Mouse (Mus musculus) liver, embryonic 18 days (tissue): ENCODE measurements around the gene Tmem88. TPM values are rescaled to one million over a fixed set of nuclear protein-coding genes. Genes with fewer than 3 reads are reported as not detected.

Experiments used
- polyA plus RNA-seq: library from polyadenylated mRNA; depleted of rRNA; stranded (reverse); fragments of >200 nt; gene quantifications from 2 replicates; pipeline ENCODE4 v1.2.3, GENCODE M21; 2012; rRNA removed

The Tmem88 gene
- 6.4 and 7.4 TPM in 2 replicates for polyA plus RNA-seq

GRCm38 (mm10) chr11:69398059-69398458 is at the start of gene Tmem88:
Tmem88 (minus strand) TSS chr11:69398234.

GRCm38 (mm10) chr11:69413221-69414181 is 15.5 kb upstream of the Tmem88 start, which contains the start of gene Kdm6b:
Kdm6b (minus strand) TSS chr11:69413675.

DNA sequence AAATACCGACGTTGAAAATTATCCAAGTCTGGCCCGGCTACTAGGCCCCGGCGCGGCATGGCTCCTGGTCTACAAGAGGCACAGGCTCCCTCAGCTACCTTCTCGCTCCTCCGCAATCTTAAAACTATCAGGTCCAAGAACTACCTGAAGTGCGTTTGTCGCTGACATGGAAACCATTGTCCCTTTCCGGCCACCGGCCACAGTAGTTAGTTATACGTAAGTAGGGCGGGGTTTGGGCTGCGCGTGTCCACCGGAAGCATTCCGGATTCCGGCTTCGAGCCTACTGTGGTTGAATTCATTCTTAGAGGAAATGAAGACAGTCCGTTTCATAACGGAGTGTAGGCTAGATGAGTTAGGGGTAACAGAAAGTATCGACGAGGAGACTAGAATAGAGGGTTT is 2.8 kb downstream of the Tmem88 start, which contains the start of the genes Naa38 and Cyb5d1:
TSS of gene Naa38 (plus strand) at position 253 of the 399 bp plus-strand sequence.
TSS of gene Cyb5d1 (minus strand) at position 397 of the 399 bp plus-strand sequence.

GRCm38 (mm10) chr11:69369215-69369989 is 28.6 kb downstream of the Tmem88 start, which contains the start of gene Chd3:
Chd3 (minus strand) TSS chr11:69369406.

Other genes starting within 250 kb of the Tmem88 start
- not detected in 2 replicates for gene Alox12b, start 241.2 kb downstream of the Tmem88 start, polyA plus RNA-seq
- 0.01 TPM in 1 of 2 replicates, not detected in the other for gene Alox8, start 200.4 kb downstream of the Tmem88 start, polyA plus RNA-seq
- gene Gucy2e, start 161.2 kb downstream of the Tmem88 start, polyA plus RNA-seq: under 0.01 TPM in 1 of 2 replicates, not detected in the other
- gene Cntrob, start 74.5 kb downstream of the Tmem88 start, polyA plus RNA-seq: 5.7 and 6.8 TPM in 2 replicates
- gene Trappc1, start 74.3 kb downstream of the Tmem88 start, polyA plus RNA-seq: 44.6 and 47.5 TPM in 2 replicates
- gene Kcnab3, start 72.0 kb downstream of the Tmem88 start, polyA plus RNA-seq: 0.18 and 0.22 TPM in 2 replicates
- 0.41 and 0.54 TPM in 2 replicates for gene Rnf227, start 57.8 kb downstream of the Tmem88 start, polyA plus RNA-seq
- gene Chd3, start 28.8 kb downstream of the Tmem88 start, polyA plus RNA-seq: 33.5 and 44.3 TPM in 2 replicates
- gene Naa38, start 2.7 kb downstream of the Tmem88 start, polyA plus RNA-seq: 61.1 and 63.4 TPM in 2 replicates
- 8.2 and 9.5 TPM in 2 replicates for gene Cyb5d1, start 2.6 kb downstream of the Tmem88 start, polyA plus RNA-seq
- 1.1 and 1.6 TPM in 2 replicates for gene Kdm6b, start 15.4 kb upstream of the Tmem88 start, polyA plus RNA-seq
- 0.20 and 0.22 TPM in 2 replicates for gene Dnah2, start 150.9 kb upstream of the Tmem88 start, polyA plus RNA-seq
- 0.58 and 0.60 TPM in 2 replicates for gene Efnb3, start 162.0 kb upstream of the Tmem88 start, polyA plus RNA-seq
- gene Wrap53, start 182.0 kb upstream of the Tmem88 start, polyA plus RNA-seq: 6.5 and 6.7 TPM in 2 replicates
- gene Trp53, start 182.1 kb upstream of the Tmem88 start, polyA plus RNA-seq: 51.0 and 51.9 TPM in 2 replicates
- 5.7 and 7.2 TPM in 2 replicates for gene Atp1b2, start 207.7 kb upstream of the Tmem88 start, polyA plus RNA-seq
- 2.6 and 2.9 TPM in 2 replicates for gene Shbg, start 219.7 kb upstream of the Tmem88 start, polyA plus RNA-seq
- gene Sat2, start 223.8 kb upstream of the Tmem88 start, polyA plus RNA-seq: 7.3 and 7.7 TPM in 2 replicates
- 17.5 and 22.6 TPM in 2 replicates for gene Fxr2, start 234.8 kb upstream of the Tmem88 start, polyA plus RNA-seq